Mouse (Mus musculus) MEL (cell line): Measurements from ENCODE around the gene Prdx6b. TPM values are rescaled to one million over a fixed set of nuclear protein-coding genes. Genes with fewer than 3 reads are reported as not detected.

Experiments used
- DNase-seq: peaks from one replicate; pipeline ENCODE4 v3.0.0; 2011; ENCODE audit warnings: low read depth, low spot score
- H3K27ac ChIP-seq: 2 replicates; pipeline ENCODE4 v1.5.1; 2012; ENCODE audit warnings: low read depth, mild to moderate bottlenecking, control low read depth, low read length, moderate library complexity; ENCODE audit not compliant: control insufficient read depth
- H3K27me3 ChIP-seq, 2 experiments: fragments of 150-350 bp in 1 of 2; sonication (generic) in 1 of 2; 2 replicates each; pipeline ENCODE4 v1.6.1; 2012; ENCODE audit warnings: low read length in 2 of 2, mild to moderate bottlenecking in 2 of 2, improper control_type of control experiment in 1 of 2, moderate library complexity in 1 of 2; ENCODE audit not compliant: insufficient read depth in 2 of 2, control insufficient read depth in 1 of 2
- H3K36me3 ChIP-seq, 2 experiments: 2 replicates each; pipeline ENCODE4 v1.6.1; 2012 to 2014; ENCODE audit warnings: low read length in 2 of 2, improper control_type of control experiment in 1 of 2, inconsistent platforms in 1 of 2, mild to moderate bottlenecking in 1 of 2; ENCODE audit not compliant: insufficient read depth in 2 of 2, control insufficient read depth in 1 of 2
- H3K4me1 ChIP-seq, 2 experiments: fragments of 150-350 bp in 1 of 2; sonication (generic) in 1 of 2; 2 replicates each; pipeline ENCODE4 v1.6.1; 2012; ENCODE audit warnings: low read length in 2 of 2, improper control_type of control experiment in 1 of 2, mild to moderate bottlenecking in 1 of 2; ENCODE audit not compliant: insufficient read depth in 2 of 2, control insufficient read depth in 1 of 2
- H3K4me3 ChIP-seq, 2 experiments: fragments of 150-350 bp in 1 of 2; sonication (generic) in 1 of 2; 2 replicates each; pipeline ENCODE4 v1.5.1; 2012; ENCODE audit warnings: low read depth in 2 of 2, low read length in 2 of 2, mild to moderate bottlenecking in 2 of 2, moderate library complexity in 2 of 2, control low read depth in 1 of 2, improper control_type of control experiment in 1 of 2; ENCODE audit not compliant: control insufficient read depth in 1 of 2, insufficient read depth in 1 of 2
- H3K79me2 ChIP-seq: 2 replicates; pipeline ENCODE4 v1.6.1; 2012; ENCODE audit warnings: mild to moderate bottlenecking, low read length, moderate library complexity; ENCODE audit not compliant: control insufficient read depth, poor library complexity, insufficient read depth
- H3K9ac ChIP-seq: 2 replicates; pipeline ENCODE4 v1.6.1; 2012; ENCODE audit warnings: low read depth, mild to moderate bottlenecking, control low read depth, low read length, moderate library complexity; ENCODE audit not compliant: control insufficient read depth, poor library complexity, severe bottlenecking
- H3K9me3 ChIP-seq: fragments of 150-350 bp; sonication (generic); replicated peaks from 2 replicates; pipeline ENCODE4 v1.6.1; 2012; ENCODE audit warnings: mild to moderate bottlenecking, low read length, improper control_type of control experiment, moderate library complexity; ENCODE audit not compliant: insufficient read depth
- BHLHE40 ChIP-seq: IDR thresholded peaks from 2 replicates; pipeline ENCODE4 v1.6.1; 2012; ENCODE audit warnings: low read depth, mild to moderate bottlenecking, inconsistent platforms, low read length, improper control_type of control experiment, borderline replicate concordance
- CHD2 ChIP-seq: IDR thresholded peaks from 2 replicates; pipeline ENCODE4 v1.6.1; 2011; ENCODE audit warnings: low read length, improper control_type of control experiment
- E2F4 ChIP-seq: IDR thresholded peaks from 2 replicates; pipeline ENCODE4 v1.6.1; 2011; ENCODE audit warnings: low read depth, low read length, improper control_type of control experiment, borderline replicate concordance
- ELF1 ChIP-seq: IDR thresholded peaks from 2 replicates; pipeline ENCODE4 v1.6.1; 2014; ENCODE audit warnings: low read depth, mild to moderate bottlenecking, inconsistent platforms, low read length, improper control_type of control experiment, moderate library complexity
- EP300 ChIP-seq, 2 experiments: IDR thresholded peaks; 2 replicates each; pipeline ENCODE4 v1.6.1; 2011; ENCODE audit warnings: improper control_type of control experiment in 2 of 2, low read length in 2 of 2, low read depth in 1 of 2, mild to moderate bottlenecking in 1 of 2
- ETS1 ChIP-seq: IDR thresholded peaks from 2 replicates; pipeline ENCODE4 v1.6.1; 2012; ENCODE audit warnings: low read depth, mild to moderate bottlenecking, inconsistent platforms, low read length, improper control_type of control experiment, moderate library complexity
- GABPA ChIP-seq: IDR thresholded peaks from 2 replicates; pipeline ENCODE4 v1.6.1; 2012; ENCODE audit warnings: low read depth, mild to moderate bottlenecking, inconsistent platforms, low read length, improper control_type of control experiment, moderate library complexity
- GATA1 ChIP-seq: IDR thresholded peaks from 2 replicates; pipeline ENCODE4 v1.6.1; 2011; ENCODE audit warnings: low read depth, low read length, improper control_type of control experiment
- HCFC1 ChIP-seq: IDR thresholded peaks from 2 replicates; pipeline ENCODE4 v1.6.1; 2012; ENCODE audit warnings: low read depth, mild to moderate bottlenecking, inconsistent platforms, low read length, improper control_type of control experiment, moderate library complexity
- JUND ChIP-seq: IDR thresholded peaks from 2 replicates; pipeline ENCODE4 v1.6.1; 2011; ENCODE audit warnings: low read depth, mild to moderate bottlenecking, improper control_type of control experiment, low read length
- MAFK ChIP-seq: IDR thresholded peaks from 2 replicates; pipeline ENCODE4 v1.6.1; 2011; ENCODE audit warnings: low read depth, mild to moderate bottlenecking, low read length, improper control_type of control experiment, borderline replicate concordance
- MAX ChIP-seq: IDR thresholded peaks from 2 replicates; pipeline ENCODE4 v1.6.1; 2011; ENCODE audit warnings: low read length, improper control_type of control experiment
- MAZ ChIP-seq: IDR thresholded peaks from 2 replicates; pipeline ENCODE4 v1.6.1; 2012; ENCODE audit warnings: low read depth, mild to moderate bottlenecking, inconsistent platforms, low read length, improper control_type of control experiment
- MEF2A ChIP-seq: IDR thresholded peaks from 2 replicates; pipeline ENCODE4 v1.6.1; 2014; ENCODE audit warnings: low read depth, mild to moderate bottlenecking, inconsistent platforms, low read length, improper control_type of control experiment; ENCODE audit not compliant: poor library complexity, insufficient replicate concordance, severe bottlenecking; ENCODE audit errors: extremely low read depth
- MXI1 ChIP-seq: IDR thresholded peaks from 2 replicates; pipeline ENCODE4 v1.6.1; 2011; ENCODE audit warnings: mild to moderate bottlenecking, low read depth, low read length, improper control_type of control experiment
- MYB ChIP-seq: IDR thresholded peaks from 2 replicates; pipeline ENCODE4 v1.6.1; 2011; ENCODE audit warnings: mild to moderate bottlenecking, low read depth, low read length, improper control_type of control experiment
- MYC ChIP-seq: IDR thresholded peaks from 2 replicates; pipeline ENCODE4 v1.6.1; 2011; ENCODE audit warnings: low read depth, mild to moderate bottlenecking, low read length, improper control_type of control experiment, moderate library complexity
- NELFE ChIP-seq: IDR thresholded peaks from 2 replicates; pipeline ENCODE4 v1.6.1; 2011; ENCODE audit warnings: low read depth, low read length, improper control_type of control experiment
- POLR2A ChIP-seq, 2 experiments: IDR thresholded peaks; 2 replicates each; pipeline ENCODE4 v1.6.1; 2011 to 2012; ENCODE audit warnings: low read length in 2 of 2, mild to moderate bottlenecking in 2 of 2, control low read depth in 1 of 2, improper control_type of control experiment in 1 of 2, low read depth in 1 of 2, moderate library complexity in 1 of 2; ENCODE audit not compliant: control insufficient read depth in 1 of 2, insufficient read depth in 1 of 2, poor library complexity in 1 of 2
- POLR2AphosphoS2 ChIP-seq: IDR thresholded peaks from 2 replicates; pipeline ENCODE4 v1.6.1; 2011; ENCODE audit warnings: low read length, improper control_type of control experiment
- POLR2AphosphoS5 ChIP-seq: IDR thresholded peaks from 2 replicates; pipeline ENCODE4 v1.6.1; 2012; ENCODE audit warnings: low read depth, borderline replicate concordance, mild to moderate bottlenecking, inconsistent platforms, low read length, moderate library complexity, mixed read lengths
- RAD21 ChIP-seq: IDR thresholded peaks from 2 replicates; pipeline ENCODE4 v1.6.1; 2011; ENCODE audit warnings: mild to moderate bottlenecking, low read depth, low read length, improper control_type of control experiment
- RCOR1 ChIP-seq: IDR thresholded peaks from 2 replicates; pipeline ENCODE4 v1.6.1; 2012; ENCODE audit warnings: low read depth, mild to moderate bottlenecking, inconsistent platforms, low read length, improper control_type of control experiment
- SIN3A ChIP-seq: IDR thresholded peaks from 2 replicates; pipeline ENCODE4 v1.6.1; 2012; ENCODE audit warnings: low read length, improper control_type of control experiment, inconsistent platforms
- SMC3 ChIP-seq: IDR thresholded peaks from 2 replicates; pipeline ENCODE4 v1.6.1; 2011; ENCODE audit warnings: low read depth, low read length, improper control_type of control experiment
- TAL1 ChIP-seq: IDR thresholded peaks from 2 replicates; pipeline ENCODE4 v1.6.1; 2012; ENCODE audit warnings: mild to moderate bottlenecking, inconsistent platforms, low read length, moderate library complexity, mixed read lengths
- TBP ChIP-seq: IDR thresholded peaks from 2 replicates; pipeline ENCODE4 v1.8.0; 2011; ENCODE audit warnings: low read depth, low read length, improper control_type of control experiment
- TCF12 ChIP-seq: IDR thresholded peaks from 2 replicates; pipeline ENCODE4 v1.6.1; 2014; ENCODE audit warnings: low read depth, mild to moderate bottlenecking, inconsistent platforms, low read length, improper control_type of control experiment, moderate library complexity
- USF1 ChIP-seq: IDR thresholded peaks from 2 replicates; pipeline ENCODE4 v1.6.1; 2014; ENCODE audit warnings: low read depth, mild to moderate bottlenecking, inconsistent platforms, low read length, improper control_type of control experiment, moderate library complexity
- USF2 ChIP-seq, 2 experiments: IDR thresholded peaks; 2 replicates each; pipeline ENCODE4 v1.6.1; 2011 to 2012; ENCODE audit warnings: improper control_type of control experiment in 2 of 2, low read length in 2 of 2, borderline replicate concordance in 1 of 2, inconsistent platforms in 1 of 2, low read depth in 1 of 2, mild to moderate bottlenecking in 1 of 2; ENCODE audit not compliant: insufficient read depth in 1 of 2
- ZC3H11A ChIP-seq: IDR thresholded peaks from 2 replicates; pipeline ENCODE4 v1.6.1; 2012; ENCODE audit warnings: low read depth, mild to moderate bottlenecking, inconsistent platforms, low read length, improper control_type of control experiment
- ZKSCAN1 ChIP-seq: IDR thresholded peaks from 2 replicates; pipeline ENCODE4 v1.6.1; 2012; ENCODE audit warnings: low read depth, mild to moderate bottlenecking, inconsistent platforms, low read length, improper control_type of control experiment, moderate library complexity
- ZMIZ1 ChIP-seq: IDR thresholded peaks from 2 replicates; pipeline ENCODE4 v1.6.1; 2012; ENCODE audit warnings: low read depth, mild to moderate bottlenecking, inconsistent platforms, low read length, improper control_type of control experiment, moderate library complexity
- ZNF384 ChIP-seq: IDR thresholded peaks from 2 replicates; pipeline ENCODE4 v1.6.1; 2012; ENCODE audit warnings: low read depth, mild to moderate bottlenecking, inconsistent platforms, low read length, improper control_type of control experiment
- polyA plus RNA-seq, 2 experiments: library from polyadenylated mRNA; stranded (reverse) in 1 of 2; unstranded in 1 of 2; fragments of >175 nt in 1 of 2; fragments of >200 nt in 1 of 2; gene quantifications; 2 replicates each; pipeline versions ENCODE4 v1.2.1 to v1.2.4; 2012; ENCODE audit warnings: low replicate concordance in 2 of 2, low read depth in 1 of 2; ENCODE audit not compliant: insufficient read length in 2 of 2, insufficient read depth in 1 of 2, missing spikeins in 1 of 2
- total RNA-seq: library from RNA; depleted of rRNA; stranded (reverse); fragments of 300-350 nt; gene quantifications from 2 replicates; pipeline ENCODE4 v1.2.3, GENCODE M21; 2012

Gene Prdx6b
- total and polyA plus RNA-seq, 3 experiments, result not detected

DNA sequence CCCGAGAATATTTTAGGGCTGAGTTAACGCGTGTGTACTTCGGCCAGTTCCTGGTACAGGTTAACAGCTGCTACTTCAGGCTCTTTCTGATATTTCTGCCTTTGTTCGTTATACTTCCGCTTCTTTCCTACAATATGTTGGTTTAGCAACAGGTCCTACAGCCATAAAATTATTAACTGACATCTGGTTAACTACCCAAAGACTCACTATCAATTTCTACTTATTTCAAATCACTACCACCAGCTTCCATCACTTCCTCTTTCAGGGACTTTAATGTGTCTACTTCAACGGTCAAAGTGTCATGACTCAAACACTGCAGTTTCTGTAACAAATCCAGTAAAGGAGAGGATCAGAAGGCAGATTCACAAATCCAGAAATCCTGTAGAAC is 22.6 kb downstream of the Prdx6b start:
- peak; percentile 60 for TF ChIP-seq TAL1
- TF ChIP-seq MEF2A, result no peak
- TF ChIP-seq E2F4, result no peak
- peak; percentile 95 to 98 for TF ChIP-seq EP300 (IDR thresholded peaks at IDR 0.05; ENCODE audit: low read depth in 1 of 2, low read length in 2 of 2)
- TF ChIP-seq ZNF384, result no peak
- TF ChIP-seq TCF12, result peak; percentile 75
- TF ChIP-seq MYC, result peak; percentile 84
- TF ChIP-seq ZC3H11A, result no peak
- no peak for TF ChIP-seq POLR2AphosphoS5
- no peak for TF ChIP-seq MAFK
- TF ChIP-seq POLR2AphosphoS2, result no peak
- TF ChIP-seq ELF1, result peak; percentile 48; the same call in 1 of the 2 replicates
- TF ChIP-seq MAX, result 0 out of 2 replicates have a peak, but pooled peaks have one; percentile 23
- TF ChIP-seq HCFC1, result no peak
- peak; percentile 91 for TF ChIP-seq ETS1
- no peak for TF ChIP-seq CHD2
- TF ChIP-seq BHLHE40, result no peak
- peak; percentile 56; the same call in 1 of the 2 replicates for TF ChIP-seq TBP
- no peak for TF ChIP-seq GABPA
- TF ChIP-seq ZMIZ1, result no peak
- TF ChIP-seq USF1, result no peak
- no peak for TF ChIP-seq MAZ
- no peak for TF ChIP-seq NELFE
- peak; percentile 76; the same call in 1 of the 2 replicates for TF ChIP-seq MXI1
- peak; percentile 96 for TF ChIP-seq RCOR1
- TF ChIP-seq GATA1, result peak; percentile 75
- no peak for TF ChIP-seq SMC3
- TF ChIP-seq USF2 (IDR thresholded peaks at IDR 0.05; ENCODE audit: borderline replicate concordance in 1 of 2, insufficient read depth in 1 of 2, low read depth in 1 of 2, low read length in 2 of 2), result no peak
- no peak; a peak in 1 of 4 replicates for TF ChIP-seq POLR2A (IDR thresholded peaks at IDR 0.05; ENCODE audit: control insufficient read depth in 1 of 2, insufficient read depth in 1 of 2, low read depth in 1 of 2, low read length in 2 of 2, poor library complexity in 1 of 2)
- peak; percentile 96 for TF ChIP-seq MYB
- TF ChIP-seq JUND, result no peak
- TF ChIP-seq RAD21, result no peak
- TF ChIP-seq ZKSCAN1, result no peak
- TF ChIP-seq SIN3A, result peak; percentile 92; the same call in 1 of the 2 replicates
- peak; percentile 89 for DNase-seq
- Histone ChIP-seq H3K4me1 (peaks cover 9 to 10% of the 10 kb centered on the region in 2 experiments; a peak in 3 of 4 replicates), H3K9ac (peak overlapping the region; percentile 87), H3K79me2 (peaks cover 14% of the 10 kb centered on the region), H3K27ac (peak overlapping the region; percentile 96), H3K36me3 (peaks cover under 1 to 42% of the 10 kb centered on the region in 2 experiments; a peak in 2 of 4 replicates), H3K9me3 (no peaks in the 10 kb centered on the region), H3K27me3 (no peaks in the 10 kb centered on the region), H3K4me3 (peak overlapping the region; percentile 64 to 84)
